Mouse (Mus musculus): ENCODE results near the gene Spag17. TPM values are rescaled to one million over a fixed set of nuclear protein-coding genes. Genes with fewer than 3 reads are reported as not detected.

Gene Spag17
- total RNA-seq, 2 experiments from 2014 or later: 0.63 to 0.64 TPM

GRCm38 (mm10) chr3:100162315-100163105 is 277.3 kb downstream of the Spag17 start, which contains the start of the genes Gdap2 and Wdr3:
Gene Gdap2 (plus strand): TSS chr3:100162381.
Gene Wdr3 (minus strand): TSS chr3:100162407.
- DNase-seq (ENCODE audit: low spot score in 2 of 2): peak; percentile 91 to 97

GRCm38 (mm10) chr3:100163556-100163955 is 278.4 kb downstream of the Spag17 start:
- no peak for DNase-seq (ENCODE audit: low spot score in 2 of 2)

- DNase-seq (ENCODE audit: low spot score in 2 of 2): no peak
These were observed 279.8 kb downstream of the Spag17 start for GRCm38 (mm10) chr3:100164991-100165390.

- no peak for DNase-seq (ENCODE audit: low spot score in 2 of 2)
These were observed 290.8 kb downstream of the Spag17 start for GRCm38 (mm10) chr3:100176031-100176430.

- DNase-seq (ENCODE audit: low spot score in 2 of 2): no peak
These were observed 295.3 kb downstream of the Spag17 start for GRCm38 (mm10) chr3:100180471-100180870.

- DNase-seq (ENCODE audit: low spot score in 2 of 2): peak; percentile 69 to 93
These were observed 304.2 kb downstream of the Spag17 start for GRCm38 (mm10) chr3:100189444-100189843.

- no peak for DNase-seq (ENCODE audit: low spot score in 2 of 2)
These were observed 304.7 kb downstream of the Spag17 start for GRCm38 (mm10) chr3:100189861-100190260.
